Mouse (Mus musculus): ENCODE measurements at regions not wholly inside any gene's neighbourhood (a gene's known extent, or its start where the extent isn't known, plus 50 kb on each side); places are given as distances from the start of the nearest gene placed in this dataset.

- dilution Hi-C loops (cut with MboI; ENCODE audit: extremely low pct_ligation_motif_present, extremely low pct_unique_long_range_greater_than_20kb, low sequenced_read_pairs) = no loop called here
- H3K4me1 ChIP-seq (ENCODE audit: control insufficient read depth in 1 of 2, insufficient read depth in 2 of 2) = no peaks in the 10 kb centered on the region
- no peaks in the 10 kb centered on the region for H3K36me3 ChIP-seq (replicated peaks in 1 of 2; ENCODE audit: control insufficient read depth in 1 of 2, insufficient read depth in 1 of 2, low read length in 1 of 2)
- H3K27ac ChIP-seq (ENCODE audit: insufficient read depth, low read depth) = no peak overlapping the region
- H3K9me3 ChIP-seq (replicated peaks; ENCODE audit: low read length) = no peaks in the 10 kb centered on the region
- H3K4me2 ChIP-seq (ENCODE audit: insufficient read depth, low read depth, poor library complexity, severe bottlenecking) = no peak overlapping the region
- in situ Hi-C loops (cut with MboI; ENCODE audit: low pct_ligation_motif_present, low pct_unique_long_range_greater_than_20kb, low sequenced_read_pairs) = no loop called here
- H3K4me3 ChIP-seq (replicated peaks in 1 of 3; ENCODE audit: low read depth in 2 of 3, low read length in 2 of 3, poor library complexity in 1 of 3) = no peak overlapping the region
- TF ChIP-seq KAT2A (IDR thresholded peaks at IDR 0.05; ENCODE audit: insufficient replicate concordance, low read length) (no peak), HCFC1 (IDR thresholded peaks at IDR 0.05; ENCODE audit: low read depth, low read length) (no peak), SMC3 (IDR thresholded peaks at IDR 0.05; ENCODE audit: low read depth, low read length) (no peak), MAZ (IDR thresholded peaks at IDR 0.05; ENCODE audit: low read depth, low read length) (no peak), TCF12 (IDR thresholded peaks at IDR 0.05; ENCODE audit: low read depth, low read length) (no peak), JUND (conservative IDR thresholded peaks at IDR 0.05; ENCODE audit: low read depth, low read length) (no peak), E2F4 (IDR thresholded peaks at IDR 0.05; ENCODE audit: insufficient replicate concordance, low read depth, low read length) (no peak), GABPA (IDR thresholded peaks at IDR 0.05; ENCODE audit: insufficient replicate concordance, low read depth, low read length) (no peak), POLR2AphosphoS2 (IDR thresholded peaks at IDR 0.05; ENCODE audit: low read depth, low read length) (no peak), CTCF (conservative IDR thresholded peaks at IDR 0.05 in 1 of 2, IDR thresholded peaks at IDR 0.05 in 1 of 2; ENCODE audit: low read depth in 2 of 2, low read length in 2 of 2) (no peak), BHLHE40 (IDR thresholded peaks at IDR 0.05; ENCODE audit: low read depth, low read length) (no peak), EP300 (IDR thresholded peaks at IDR 0.05; ENCODE audit: low read length) (no peak), MEF2A (IDR thresholded peaks at IDR 0.05; ENCODE audit: borderline replicate concordance, low read depth, low read length) (no peak)
- H3K79me2 ChIP-seq (replicated peaks; ENCODE audit: control insufficient read depth, extremely low read depth, insufficient read depth, poor library complexity, severe bottlenecking) = no peaks in the 10 kb centered on the region
- no peak overlapping the region for H3K9ac ChIP-seq (ENCODE audit: insufficient read depth, low read depth)
- no peaks in the 10 kb centered on the region for H3K27me3 ChIP-seq (replicated peaks)
- DNase-seq (ENCODE audit: extremely low read depth) = no peak
Observed at GRCm38 (mm10) chr17:79154138-79154537, 102.4 kb downstream of the Qpct start.

- H3K27ac ChIP-seq (ENCODE audit: insufficient read depth, low read depth) = no peak overlapping the region
- dilution Hi-C loops (cut with MboI; ENCODE audit: extremely low pct_ligation_motif_present, extremely low pct_unique_long_range_greater_than_20kb, low sequenced_read_pairs) = no loop called here
- in situ Hi-C loops (cut with MboI; ENCODE audit: low pct_ligation_motif_present, low pct_unique_long_range_greater_than_20kb, low sequenced_read_pairs) = no loop called here
Observed at GRCm38 (mm10) chr17:79152823-79153222, 101.1 kb downstream of the Qpct start.

More at GRCm38 (mm10) chr17:79152823-79153222, 101.1 kb downstream of the Qpct start:
- H3K9me3 ChIP-seq (replicated peaks; ENCODE audit: low read length) = no peaks in the 10 kb centered on the region
- DNase-seq (ENCODE audit: extremely low read depth) = no peak
- H3K4me1 ChIP-seq (ENCODE audit: control insufficient read depth in 1 of 2, insufficient read depth in 2 of 2) = no peaks in the 10 kb centered on the region
- H3K36me3 ChIP-seq (replicated peaks in 1 of 2; ENCODE audit: control insufficient read depth in 1 of 2, insufficient read depth in 1 of 2, low read length in 1 of 2) = no peaks in the 10 kb centered on the region
- TF ChIP-seq MAZ (IDR thresholded peaks at IDR 0.05; ENCODE audit: low read depth, low read length) = no peak
- TF ChIP-seq JUN (IDR thresholded peaks at IDR 0.05; ENCODE audit: insufficient read depth, low read depth, low read length) = no peak
- TF ChIP-seq ZC3H11A (IDR thresholded peaks at IDR 0.05; ENCODE audit: low read depth, low read length) = no peak
- no peak for TF ChIP-seq USF1 (IDR thresholded peaks at IDR 0.05; ENCODE audit: low read depth, low read length)
- TF ChIP-seq GABPA (IDR thresholded peaks at IDR 0.05; ENCODE audit: insufficient replicate concordance, low read depth, low read length) = no peak
- no peak for TF ChIP-seq NRF1 (IDR thresholded peaks at IDR 0.05; ENCODE audit: low read depth, low read length)
- TF ChIP-seq HCFC1 (IDR thresholded peaks at IDR 0.05; ENCODE audit: low read depth, low read length) = no peak
- TF ChIP-seq ELF1 (IDR thresholded peaks at IDR 0.05; ENCODE audit: low read depth, low read length) = no peak
- no peak for TF ChIP-seq SIN3A (IDR thresholded peaks at IDR 0.05; ENCODE audit: low read length)
- no peak for TF ChIP-seq POLR2AphosphoS2 (IDR thresholded peaks at IDR 0.05; ENCODE audit: low read depth, low read length)
- no peak for TF ChIP-seq RCOR1 (conservative IDR thresholded peaks at IDR 0.05; ENCODE audit: low read depth, low read length)
- TF ChIP-seq MEF2A (IDR thresholded peaks at IDR 0.05; ENCODE audit: borderline replicate concordance, low read depth, low read length) = no peak
- no peaks in the 10 kb centered on the region for H3K27me3 ChIP-seq (replicated peaks)
- H3K79me2 ChIP-seq (replicated peaks; ENCODE audit: control insufficient read depth, extremely low read depth, insufficient read depth, poor library complexity, severe bottlenecking) = no peaks in the 10 kb centered on the region
- no peak overlapping the region for H3K9ac ChIP-seq (ENCODE audit: insufficient read depth, low read depth)
- no peak overlapping the region for H3K4me2 ChIP-seq (ENCODE audit: insufficient read depth, low read depth, poor library complexity, severe bottlenecking)
- no peak overlapping the region for H3K4me3 ChIP-seq (replicated peaks in 1 of 3; ENCODE audit: low read depth in 2 of 3, low read length in 2 of 3, poor library complexity in 1 of 3)
